Mouse (Mus musculus) forebrain, embryonic 11.5 days (tissue): Measurements from ENCODE around the gene 2310057N15Rik. TPM values are rescaled to one million over a fixed set of nuclear protein-coding genes. Genes with fewer than 3 reads are reported as not detected.

Experiments
- ATAC-seq: fragments of 200-750 bp; cut with Nextera tagmentation; replicated peaks from 2 replicates; pipeline ENCODE4 v1.8.0; 2017; ENCODE audit warnings: moderate TSS enrichment; ENCODE audit not compliant: low FRiP score
- DNase-seq: peaks from one replicate; pipeline ENCODE4 v3.0.0-alpha.2; 2017; ENCODE audit warnings: low spot score
- H3K27ac ChIP-seq: fragments of 300-500 bp; sonication (generic); 2 replicates; pipeline ENCODE4 v1.5.1; 2014; ENCODE audit warnings: low read depth, low read length
- H3K27me3 ChIP-seq: fragments of 300-500 bp; sonication (generic); 2 replicates; pipeline ENCODE4 v1.6.1; 2014; ENCODE audit warnings: mild to moderate bottlenecking, low read length, mixed read lengths; ENCODE audit not compliant: control insufficient read depth, insufficient read depth
- H3K36me3 ChIP-seq: fragments of 300-500 bp; sonication (generic); 2 replicates; pipeline ENCODE4 v1.6.1; 2014; ENCODE audit warnings: mild to moderate bottlenecking, low read length, moderate library complexity, mixed read lengths; ENCODE audit not compliant: control insufficient read depth, insufficient read depth
- H3K4me1 ChIP-seq: fragments of 300-500 bp; sonication (generic); replicated peaks from 2 replicates; pipeline ENCODE4 v1.6.1; 2014; ENCODE audit warnings: low read length, mixed read lengths; ENCODE audit not compliant: control insufficient read depth, insufficient read depth
- H3K4me2 ChIP-seq: fragments of 300-500 bp; sonication (generic); 2 replicates; pipeline ENCODE4 v1.6.1; 2014; ENCODE audit warnings: low read depth, mild to moderate bottlenecking, low read length, moderate library complexity, mixed read lengths; ENCODE audit not compliant: severe bottlenecking
- H3K4me3 ChIP-seq: fragments of 300-500 bp; sonication (generic); 2 replicates; pipeline ENCODE4 v1.5.1; 2014; ENCODE audit warnings: low read depth, low read length
- H3K9ac ChIP-seq: fragments of 300-500 bp; sonication (generic); 2 replicates; pipeline ENCODE4 v1.6.1; 2014; ENCODE audit warnings: low read length
- H3K9me3 ChIP-seq: fragments of 300-500 bp; sonication (generic); 2 replicates; pipeline ENCODE4 v1.6.1; 2016; ENCODE audit warnings: low read length, mixed read lengths; ENCODE audit not compliant: control insufficient read depth
- WGBS: fragments of 180-500 bp; shearing (Covaris S2); extraction: QIAGEN DNeasy Blood & Tissue Kit; methylation state at CpG from one replicate; pipeline ENCODE4 v1.1.7; 2014; 5-methylcytosine and 5-hydroxymethylcytosine counted together
- polyA plus RNA-seq: library from polyadenylated mRNA; unstranded; fragments of >200 nt; fragmentation: Nextera tagmentation; extraction: Ambion mirVana; gene quantifications from 2 replicates; pipeline ENCODE4 v1.2.1, GENCODE M21; 2014

2310057N15Rik gene
- polyA plus RNA-seq, 1 experiment from 2014 or later, result not detected

GRCm38 (mm10) chr16:88744750-88745340 is 29.2 kb downstream of the 2310057N15Rik start:
- WGBS, result 92% methylated on average over 4 of the region's 4 CpGs
- DNase-seq, result no peak

GRCm38 (mm10) chr16:88735391-88735790 is 38.6 kb downstream of the 2310057N15Rik start:
- ATAC-seq (no peak), DNase-seq (no peak)
- no peak overlapping the region for H3K27ac ChIP-seq
- H3K36me3 ChIP-seq, result no peaks in the 10 kb centered on the region
- no peak overlapping the region for H3K9ac ChIP-seq
- H3K4me3 ChIP-seq, result no peak overlapping the region
- WGBS, result 78% methylated on average over 2 of the region's 2 CpGs
- no peaks in the 10 kb centered on the region for H3K4me1 ChIP-seq
- H3K9me3 ChIP-seq, result no peaks in the 10 kb centered on the region
- H3K27me3 ChIP-seq, result no peaks in the 10 kb centered on the region
- H3K4me2 ChIP-seq, result no peak overlapping the region

More at GRCm38 (mm10) chr16:88744750-88745340, 29.2 kb downstream of the 2310057N15Rik start:
- Histone ChIP-seq H3K9me3 (no peaks in the 10 kb centered on the region), H3K4me1 (no peaks in the 10 kb centered on the region), H3K27me3 (no peaks in the 10 kb centered on the region), H3K4me3 (no peak overlapping the region), H3K4me2 (no peak overlapping the region), H3K9ac (no peak overlapping the region), H3K27ac (no peak overlapping the region), H3K36me3 (no peaks in the 10 kb centered on the region)
- no peak for ATAC-seq

- Histone ChIP-seq H3K27ac (no peak within 1 kb of the TSS), H3K9me3 (no peaks in the 10 kb centered on the region), H3K4me3 (no peak within 1 kb of the TSS), H3K27me3 (no peaks in the 10 kb centered on the region), H3K4me2 (no peak within 1 kb of the TSS), H3K9ac (no peak within 1 kb of the TSS), H3K4me1 (no peaks in the 10 kb centered on the region), H3K36me3 (no peaks in the 10 kb centered on the region)
- DNase-seq (no peak), ATAC-seq (no peak)
- 85% methylated on average over 4 of the region's 4 CpGs for WGBS
Measured at GRCm38 (mm10) chr16:88728812-88729275, 45.2 kb downstream of the 2310057N15Rik start, which contains the start of gene Krtap13-1. Gene Krtap13-1, plus strand, starts transcription at chr16:88728862.

Other genes with a start within 250 kb of the 2310057N15Rik start
- 1.3 and 1.5 TPM in 2 replicates for gene Cldn8, start 211.0 kb downstream of the 2310057N15Rik start, polyA plus RNA-seq
- not detected in 2 replicates for gene Krtap24-1, start 161.9 kb downstream of the 2310057N15Rik start, polyA plus RNA-seq
- gene 2310079G19Rik, start 146.5 kb downstream of the 2310057N15Rik start, polyA plus RNA-seq, result not detected in 2 replicates
- not detected in 2 replicates for gene Krtap26-1, start 126.4 kb downstream of the 2310057N15Rik start, polyA plus RNA-seq
- gene Krtap27-1, start 102.5 kb downstream of the 2310057N15Rik start, polyA plus RNA-seq, result not detected in 2 replicates
- not detected in 2 replicates for gene 2310061N02Rik, start 66.2 kb downstream of the 2310057N15Rik start, polyA plus RNA-seq
- not detected in 2 replicates for gene Krtap13-1, start 45.3 kb downstream of the 2310057N15Rik start, polyA plus RNA-seq
- not detected in 2 replicates for gene Krtap13, start 22.6 kb downstream of the 2310057N15Rik start, polyA plus RNA-seq
- gene 2310034C09Rik, start 15.4 kb downstream of the 2310057N15Rik start, polyA plus RNA-seq, result not detected in 2 replicates
- gene Gm5965, start 3.7 kb upstream of the 2310057N15Rik start, polyA plus RNA-seq, result not detected in 2 replicates
- gene Gm20741, start 38.0 kb upstream of the 2310057N15Rik start, polyA plus RNA-seq, result not detected in 2 replicates
- not detected in 2 replicates for gene Krtap15, start 46.0 kb upstream of the 2310057N15Rik start, polyA plus RNA-seq
- gene Krtap14, start 51.9 kb upstream of the 2310057N15Rik start, polyA plus RNA-seq, result not detected in 2 replicates
- gene Krtap19-1, start 95.2 kb upstream of the 2310057N15Rik start, polyA plus RNA-seq, result not detected in 2 replicates
- gene Krtap19-2, start 100.1 kb upstream of the 2310057N15Rik start, polyA plus RNA-seq, result not detected in 2 replicates
- gene Krtap19-3, start 103.8 kb upstream of the 2310057N15Rik start, polyA plus RNA-seq, result not detected in 2 replicates
- not detected in 2 replicates for gene Krtap19-4, start 110.9 kb upstream of the 2310057N15Rik start, polyA plus RNA-seq
- gene Krtap19-5, start 122.3 kb upstream of the 2310057N15Rik start, polyA plus RNA-seq, result not detected in 2 replicates
- not detected in 2 replicates for gene Krtap19-9b, start 158.1 kb upstream of the 2310057N15Rik start, polyA plus RNA-seq
- gene Krtap16-3, start 188.7 kb upstream of the 2310057N15Rik start, polyA plus RNA-seq, result not detected in 2 replicates
- gene Krtap22-2, start 236.6 kb upstream of the 2310057N15Rik start, polyA plus RNA-seq, result not detected in 2 replicates
- gene Gm10229, start 241.1 kb upstream of the 2310057N15Rik start, polyA plus RNA-seq, result not detected in 2 replicates